Mouse (Mus musculus) stomach, postnatal 0 days (tissue): ENCODE results near the gene Pde4b.

Experiments used
- CTCF ChIP-seq: IDR thresholded peaks from 2 replicates; pipeline ENCODE4 v1.5.1; 2016; ENCODE audit warnings: antibody characterized with exemption, low read depth, mild to moderate bottlenecking, moderate library complexity
- EP300 ChIP-seq: optimal IDR thresholded peaks from 2 replicates; pipeline ENCODE3; 2016; ENCODE audit warnings: antibody characterized with exemption

- TF ChIP-seq CTCF (no peak), EP300 (no peak)
These were observed 429.1 kb downstream of the Pde4b start for GRCm38 (mm10) chr4:102516395-102516794.
